Mouse (Mus musculus) C2C12 (cell line): ENCODE measurements around the gene Rasgef1a.

Source experiments
- CTCF ChIP-seq: IDR thresholded peaks from one replicate; pipeline ENCODE4 v1.5.1; 2011; ENCODE audit not compliant: control insufficient read depth, insufficient read depth, insufficient read length
- MYOD1 ChIP-seq: IDR thresholded peaks from one replicate; pipeline ENCODE4 v1.6.1; 2011; ENCODE audit warnings: low read depth; ENCODE audit not compliant: control insufficient read depth, insufficient read length

GRCm38 (mm10) chr6:118055209-118055608 is 44.0 kb downstream of the Rasgef1a start:
- TF ChIP-seq MYOD1 (no peak), CTCF (no peak)
